7 mouse cellular contexts compared by ENCODE assay signal in the genomic region with DNA sequence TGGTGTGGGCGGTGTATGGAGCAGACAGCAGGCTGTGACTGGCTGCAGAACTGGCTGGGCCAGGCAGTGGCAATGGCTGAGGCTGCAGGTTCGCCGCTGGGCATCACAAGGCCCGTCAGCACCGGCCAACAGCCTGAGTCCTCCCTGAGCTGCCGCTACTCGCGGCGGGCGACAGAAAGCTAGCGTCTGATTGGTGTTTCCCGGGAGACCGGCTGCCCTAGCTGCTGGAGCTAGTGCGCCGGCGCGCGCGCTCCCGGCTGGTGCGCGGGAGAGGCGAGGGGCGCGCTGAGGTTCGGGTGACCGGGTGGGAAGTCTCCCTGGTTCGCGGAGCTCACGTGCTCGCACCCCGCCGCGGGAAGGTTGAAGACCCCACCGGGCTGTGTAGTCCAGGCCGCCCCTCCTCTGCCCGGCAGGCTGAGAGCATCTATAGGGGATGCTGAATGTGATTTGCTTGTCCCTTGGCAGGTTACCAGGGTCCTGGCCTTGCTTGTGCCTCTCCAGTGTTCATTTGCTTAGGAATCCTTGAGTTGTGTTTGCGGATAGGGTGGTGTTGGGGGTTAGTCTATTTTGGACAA.
DNase-seq lines count a peak whose midpoint lies in the region; ATAC-seq and TF ChIP-seq lines count a peak whose summit lies in the region.

No protein-coding gene starts in this region.

- 0 out of 2 replicates have a peak overlapping the region, but pooled peaks have one; percentile 15 for H3K9ac ChIP-seq in ES-Bruce4 (ENCODE audit: low read depth, poor library complexity, severe bottlenecking)
- peak overlapping the region; percentile 31; the same call in 1 of the 2 replicates for H3K9ac ChIP-seq in embryonic facial prominence, embryonic 15.5 days
- peak overlapping the region; percentile 73 for H3K9ac ChIP-seq in hindbrain, embryonic 15.5 days

- H3K27ac ChIP-seq in ES-Bruce4 (ENCODE audit: insufficient read depth, low read length) = no peak overlapping the region
- no peak overlapping the region for H3K27ac ChIP-seq in embryonic facial prominence, embryonic 15.5 days (replicated peaks)
- peak overlapping the region; percentile 96 for H3K27ac ChIP-seq in hindbrain, embryonic 15.5 days (replicated peaks)
- H3K27ac ChIP-seq in left cerebral cortex, adult 2 months = peak overlapping the region; percentile 96

- DNase-seq in adrenal gland, postnatal 14 days = peak; percentile 83
- DNase-seq in left cerebral cortex, adult 2 months (ENCODE audit: extremely low spot score in 1 of 2, low spot score in 2 of 2) = peak; percentile 91 to 93
- no peak for DNase-seq in urinary bladder, postnatal 36 days (ENCODE audit: low spot score in 2 of 2)

- 0% methylated on average over 38 of the region's 38 CpGs for WGBS in embryonic facial prominence, embryonic 15.5 days
- WGBS in hindbrain, embryonic 15.5 days = under 1% methylated on average over 38 of the region's 38 CpGs

- H3K9me3 ChIP-seq in ES-Bruce4 (replicated peaks; ENCODE audit: control insufficient read depth, insufficient read depth, low read length, poor library complexity, severe bottlenecking) = no peaks in the 10 kb centered on the region
- H3K9me3 ChIP-seq in embryonic facial prominence, embryonic 15.5 days (replicated peaks) = no peaks in the 10 kb centered on the region
- H3K9me3 ChIP-seq in hindbrain, embryonic 15.5 days = no peaks in the 10 kb centered on the region

- ATAC-seq in embryonic facial prominence, embryonic 15.5 days (ENCODE audit: insufficient number of reproducible peaks, low FRiP score, low TSS enrichment, low read depth) = peak; percentile 92
- ATAC-seq in hindbrain, embryonic 15.5 days (ENCODE audit: low FRiP score, low read depth) = peak; percentile 96
- 0 out of 2 replicates have a peak, but pooled peaks have one; percentile 13 for ATAC-seq in monocyte, adult 5-6 weeks (replicated peaks; ENCODE audit: insufficient number of reproducible peaks, low FRiP score, low TSS enrichment, poor library complexity, severe bottlenecking)

- no peak for TF ChIP-seq CTCF in ES-Bruce4 (IDR thresholded peaks at IDR 0.05; ENCODE audit: low read depth, low read length)
- TF ChIP-seq CTCF in left cerebral cortex, adult 2 months (IDR thresholded peaks at IDR 0.05) = no peak

- no peak for TF ChIP-seq EP300 in ES-Bruce4 (IDR thresholded peaks at IDR 0.05; ENCODE audit: insufficient read depth, low read depth, low read length)

- no peaks in the 10 kb centered on the region; the same call in 1 of the 2 replicates for H3K27me3 ChIP-seq in ES-Bruce4 (ENCODE audit: control insufficient read depth, insufficient read depth, low read length, poor library complexity, severe bottlenecking)
- peaks cover 37% of the 10 kb centered on the region for H3K27me3 ChIP-seq in embryonic facial prominence, embryonic 15.5 days
- H3K27me3 ChIP-seq in hindbrain, embryonic 15.5 days = no peaks in the 10 kb centered on the region

- TF ChIP-seq POLR2A in ES-Bruce4 (IDR thresholded peaks at IDR 0.05; ENCODE audit: insufficient read depth, low read length) = peak; percentile 22

- H3K4me1 ChIP-seq in ES-Bruce4 (ENCODE audit: control insufficient read depth, insufficient read depth, low read length) = no peaks in the 10 kb centered on the region
- peaks cover 4% of the 10 kb centered on the region; the same call in 1 of the 2 replicates for H3K4me1 ChIP-seq in embryonic facial prominence, embryonic 15.5 days
- H3K4me1 ChIP-seq in hindbrain, embryonic 15.5 days (replicated peaks) = peaks cover 25% of the 10 kb centered on the region

- no peaks in the 10 kb centered on the region for H3K36me3 ChIP-seq in ES-Bruce4 (ENCODE audit: control insufficient read depth, insufficient read depth, low read length, poor library complexity, severe bottlenecking)
- H3K36me3 ChIP-seq in embryonic facial prominence, embryonic 15.5 days = no peaks in the 10 kb centered on the region
- H3K36me3 ChIP-seq in hindbrain, embryonic 15.5 days = no peaks in the 10 kb centered on the region

- intact Hi-C loops in left cerebral cortex, adult 2 months (cut with DNase I) = loop anchor here (5.0 kb wide), 1 partner anchor 477 kb away; the partner anchor contains the start of gene Tmem161b

- H3K4me3 ChIP-seq in ES-Bruce4 (ENCODE audit: low read depth, low read length) = peak overlapping the region; percentile 65
- peak overlapping the region; percentile 51 for H3K4me3 ChIP-seq in embryonic facial prominence, embryonic 15.5 days (replicated peaks)
- H3K4me3 ChIP-seq in hindbrain, embryonic 15.5 days = peak overlapping the region; percentile 47
- H3K4me3 ChIP-seq in left cerebral cortex, adult 2 months = peak overlapping the region; percentile 59

- peak overlapping the region; percentile 82 for H3K4me2 ChIP-seq in embryonic facial prominence, embryonic 15.5 days (replicated peaks)
- peak overlapping the region; percentile 78 for H3K4me2 ChIP-seq in hindbrain, embryonic 15.5 days

Comparison
In these comparisons a context has a peak if more than half of its experiments do, and no peak if none do; other contexts are left out.
1. H3K27ac ChIP-seq: peak in hindbrain, embryonic 15.5 days (single experiment) and left cerebral cortex, adult 2 months (single experiment); none in ES-Bruce4 (single experiment) and embryonic facial prominence, embryonic 15.5 days (single experiment).
2. H3K9ac ChIP-seq: peak in every context shown above with its lines; median percentile 73 in hindbrain, embryonic 15.5 days; 31 in embryonic facial prominence, embryonic 15.5 days; 15 in ES-Bruce4.
3. DNase-seq: peak in adrenal gland, postnatal 14 days (single experiment) and left cerebral cortex, adult 2 months (2 of 2); none in urinary bladder, postnatal 36 days (0 of 2).
4. ATAC-seq: peak in every context shown above with its lines; median percentile 96 in hindbrain, embryonic 15.5 days; 92 in embryonic facial prominence, embryonic 15.5 days; 13 in monocyte, adult 5-6 weeks.
5. Peak in every context shown above with its lines, with median percentiles within 50 percentile points of each other: H3K4me3 ChIP-seq.